Mouse (Mus musculus) lung, postnatal 36 days (tissue): ENCODE data around the gene Hoxa7.

Source experiments
- DNase-seq: peaks from one replicate; pipeline ENCODE4 v3.0.0; 2022; ENCODE audit warnings: mixed read lengths

Gene Hoxa7

GRCm38 (mm10) chr6:52170898-52171223 lies 50.8 kb downstream of the Hoxa7 start:
- DNase-seq: peak; percentile 59

- no peak for DNase-seq
These were observed 51.3 kb downstream of the Hoxa7 start for GRCm38 (mm10) chr6:52170166-52170897.

DNA sequence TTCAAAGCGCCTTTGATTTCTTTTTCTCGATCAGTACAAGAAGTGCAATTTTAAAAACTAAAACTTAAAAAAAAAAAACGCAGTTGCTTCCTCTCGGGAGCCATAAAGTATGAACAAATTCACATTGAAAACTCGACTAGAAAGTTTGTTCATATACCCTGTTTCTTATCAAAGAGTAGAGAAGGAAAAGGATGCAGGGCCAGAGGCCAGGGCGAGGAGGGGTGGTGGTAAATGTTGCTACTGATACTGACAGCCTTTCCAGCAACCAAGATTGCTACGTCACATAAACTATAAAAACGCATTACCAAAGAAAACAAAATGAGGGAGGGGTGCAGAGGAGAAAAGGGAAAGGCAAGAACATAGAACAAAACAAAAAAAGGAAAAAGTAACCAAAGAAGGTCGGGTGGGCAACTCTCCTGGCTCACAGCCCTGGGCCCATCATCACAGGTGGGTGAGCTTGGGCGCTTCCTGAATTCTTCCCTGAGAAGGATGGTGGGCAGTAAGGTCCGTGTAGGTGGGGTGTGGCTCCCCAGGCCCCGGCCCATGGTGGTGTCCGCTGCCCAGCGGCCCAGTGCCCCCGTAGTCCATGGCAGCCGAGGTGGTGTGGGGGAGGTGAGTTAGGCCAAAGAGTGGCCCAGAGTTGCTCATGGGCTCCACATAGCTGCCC lies 52.0 kb downstream of the Hoxa7 start:
- DNase-seq: no peak

DNA sequence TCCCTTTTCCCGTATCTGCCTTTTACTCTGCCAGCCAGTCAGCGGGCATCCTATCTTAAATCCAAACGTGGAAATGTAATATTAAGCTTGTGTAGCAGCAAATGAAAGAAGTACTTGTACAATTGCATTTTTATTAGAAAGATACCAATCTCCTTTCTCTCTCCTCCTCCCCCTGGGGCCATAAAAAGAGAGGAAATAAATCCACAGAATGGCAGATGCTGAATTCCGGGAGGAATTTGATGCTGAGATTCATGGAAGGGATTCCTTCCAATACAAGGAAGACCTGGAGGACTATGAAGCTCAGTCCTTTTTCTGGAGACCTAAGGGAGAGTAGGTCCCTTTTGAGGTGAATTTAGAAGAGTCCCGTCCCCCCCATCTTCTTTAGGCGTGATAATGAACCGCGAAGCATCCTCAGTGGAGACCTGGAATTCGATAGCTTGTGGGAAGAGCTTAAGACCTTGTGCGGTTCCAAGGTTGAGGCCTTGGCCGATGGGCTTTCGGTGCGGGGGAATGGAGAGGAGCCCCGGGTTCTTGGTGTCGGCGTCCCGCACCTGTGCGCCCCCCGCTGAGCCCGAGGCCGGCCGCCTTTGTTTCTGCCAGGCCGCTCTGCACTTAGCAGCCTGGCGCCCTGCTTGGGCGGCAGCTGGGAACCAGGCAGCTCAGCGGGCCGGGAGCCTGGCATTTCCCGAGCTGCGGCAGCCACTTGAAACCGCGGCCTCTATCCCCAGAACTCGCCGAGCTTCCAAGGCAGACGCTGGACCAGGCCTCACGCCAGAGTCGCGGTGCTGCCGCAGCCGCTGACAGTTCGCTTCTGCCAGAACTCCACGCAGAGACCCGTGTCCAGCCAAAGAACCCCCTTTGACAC lies 53.2 kb downstream of the Hoxa7 start:
- DNase-seq: no peak

DNA sequence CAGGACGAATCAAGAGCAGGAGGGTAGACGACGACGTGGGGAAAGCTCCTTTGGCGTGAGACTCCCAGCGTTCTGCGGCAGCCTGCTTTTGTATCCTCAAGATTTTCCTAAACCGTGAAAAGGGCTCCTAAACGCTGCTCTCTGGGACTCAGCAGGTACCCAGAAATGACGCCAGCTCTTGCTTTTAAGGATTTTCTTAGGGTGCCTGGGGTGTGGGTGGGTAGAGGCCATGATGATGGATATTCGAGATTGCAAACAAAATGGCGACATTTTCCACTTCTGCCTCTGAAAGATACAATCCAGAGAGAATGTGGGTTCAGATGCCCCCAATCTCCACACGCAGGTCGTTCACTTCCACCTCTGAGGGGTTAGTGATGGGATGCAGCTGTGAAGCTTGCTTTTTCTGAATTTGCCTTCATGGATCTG lies 53.9 kb downstream of the Hoxa7 start:
- no peak for DNase-seq

- no peak for DNase-seq
These were observed 54.5 kb downstream of the Hoxa7 start for GRCm38 (mm10) chr6:52167176-52167575.

DNA sequence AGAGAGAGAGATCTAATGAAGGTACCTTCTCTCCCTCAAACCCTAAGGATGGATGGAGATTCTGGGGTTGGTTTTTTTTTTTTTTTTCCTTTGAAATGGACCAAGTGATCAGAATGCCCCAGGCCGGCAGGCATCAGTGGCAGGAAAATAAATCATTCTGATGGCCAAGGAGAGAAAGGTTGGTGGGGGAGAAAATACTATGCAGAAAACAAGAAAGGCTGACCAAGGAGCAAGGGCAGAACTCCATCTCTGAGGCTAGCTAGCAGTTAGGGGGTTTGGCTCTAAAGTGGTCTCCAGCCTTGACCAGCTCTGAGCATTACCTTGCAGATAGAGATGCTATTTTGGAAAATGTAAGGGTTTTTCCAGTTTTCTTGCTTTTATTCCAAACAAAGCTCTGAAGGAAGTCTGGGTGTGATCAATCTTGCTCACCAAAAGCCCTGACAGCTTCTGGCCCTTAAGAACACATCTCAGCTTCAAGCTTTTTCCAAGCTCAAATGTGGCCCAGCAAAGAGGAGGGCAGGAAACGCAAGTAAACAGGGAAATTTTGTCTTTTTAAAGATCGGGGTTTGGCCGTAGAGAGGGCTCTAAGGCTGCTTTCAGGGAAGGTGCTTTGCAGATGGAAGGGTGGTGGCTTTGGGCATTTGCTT lies 55.1 kb downstream of the Hoxa7 start:
- no peak for DNase-seq

- DNase-seq: peak; percentile 62
These were observed 55.9 kb downstream of the Hoxa7 start for GRCm38 (mm10) chr6:52165441-52166370.

DNA sequence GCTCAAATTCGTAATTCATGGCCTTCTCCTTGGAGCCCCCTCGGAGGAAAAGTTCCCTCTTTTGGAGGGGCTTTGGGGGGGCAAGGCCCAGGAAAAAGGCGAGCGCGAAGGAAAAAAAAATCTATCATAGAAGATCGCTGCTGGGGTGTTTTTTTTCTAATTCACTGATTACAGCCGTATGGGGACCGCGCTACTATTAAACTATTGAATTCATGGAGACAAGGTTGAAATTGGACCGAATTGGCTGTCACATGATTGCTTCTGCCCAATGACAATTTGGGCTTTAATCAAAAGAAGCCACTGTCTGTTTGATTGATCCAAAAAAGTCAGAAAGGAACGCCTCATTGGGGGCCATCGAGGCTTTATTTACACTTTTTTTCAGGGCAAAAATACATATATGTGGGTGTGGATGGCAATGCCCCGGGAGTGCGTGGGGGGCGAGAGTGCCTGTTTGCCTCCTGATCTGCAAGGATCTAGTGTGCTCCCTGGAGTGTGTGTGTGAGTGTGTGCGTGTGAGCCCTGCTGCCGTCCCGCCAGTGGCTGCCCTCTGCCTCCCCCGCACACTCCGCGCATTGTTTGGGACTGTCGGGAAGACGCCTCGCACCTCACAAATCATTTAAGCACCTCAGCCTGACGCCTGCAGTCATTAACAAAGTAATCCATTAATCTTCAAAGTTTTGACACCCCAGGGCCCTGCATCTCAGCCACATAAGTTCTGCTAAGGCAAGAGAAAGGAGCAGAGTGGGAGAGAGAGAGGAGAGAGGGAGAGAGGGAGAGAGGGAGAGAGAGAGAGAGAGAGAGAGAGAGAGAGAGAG lies 56.8 kb downstream of the Hoxa7 start, which contains the start of gene Hoxa2:
TSS of gene Hoxa2 (minus strand) at position 206 of the 815 bp plus-strand sequence.
- DNase-seq: peak; percentile 63
